Mouse (Mus musculus) intestine, postnatal 0 days (tissue): ENCODE measurements at regions not wholly inside any gene's neighbourhood (a gene's known extent, or its start where the extent isn't known, plus 50 kb on each side); places are given as distances from the start of the nearest gene placed in this dataset.

Experiments used
- ATAC-seq: fragments of 200-750 bp; cut with Nextera tagmentation; 2 replicates; pipeline ENCODE4 v1.8.0; 2017; ENCODE audit warnings: mild to moderate bottlenecking, moderate TSS enrichment, moderate library complexity
- H3K27ac ChIP-seq: fragments of 300-500 bp; sonication (generic); 2 replicates; pipeline ENCODE4 v1.5.1; 2014; ENCODE audit warnings: mild to moderate bottlenecking, low read depth, low read length, moderate library complexity
- H3K27me3 ChIP-seq: fragments of 300-500 bp; sonication (generic); replicated peaks from 2 replicates; pipeline ENCODE4 v1.6.1; 2014; ENCODE audit warnings: low read length, mixed read lengths; ENCODE audit not compliant: control insufficient read depth, insufficient read depth
- H3K36me3 ChIP-seq: fragments of 300-500 bp; sonication (generic); 2 replicates; pipeline ENCODE4 v1.6.1; 2014; ENCODE audit warnings: mild to moderate bottlenecking, moderate library complexity; ENCODE audit not compliant: control insufficient read depth, insufficient read depth
- H3K4me1 ChIP-seq: fragments of 300-500 bp; sonication (generic); replicated peaks from 2 replicates; pipeline ENCODE4 v1.6.1; 2014; ENCODE audit warnings: antibody characterized with exemption, low read length, mixed read lengths; ENCODE audit not compliant: control insufficient read depth, insufficient read depth
- H3K4me2 ChIP-seq: fragments of 300-500 bp; sonication (generic); replicated peaks from 2 replicates; pipeline ENCODE4 v1.6.1; 2014; ENCODE audit warnings: low read depth, mild to moderate bottlenecking, moderate library complexity
- H3K4me3 ChIP-seq: fragments of 300-500 bp; sonication (generic); 2 replicates; pipeline ENCODE4 v1.5.1; 2014; ENCODE audit warnings: low read depth, low read length
- H3K9ac ChIP-seq: fragments of 300-500 bp; sonication (generic); 2 replicates; pipeline ENCODE4 v1.6.1; 2014; ENCODE audit warnings: mild to moderate bottlenecking, low read depth, low read length
- H3K9me3 ChIP-seq: fragments of 300-500 bp; sonication (generic); 2 replicates; pipeline ENCODE4 v1.6.1; 2016; ENCODE audit warnings: mixed run types; ENCODE audit not compliant: control insufficient read depth
- CTCF ChIP-seq: sonication (generic); IDR thresholded peaks from 2 replicates; pipeline ENCODE4 v1.5.1; 2016; ENCODE audit warnings: low read depth, mild to moderate bottlenecking, control low read depth, antibody characterized with exemption, moderate library complexity
- WGBS: fragments of 180-500 bp; shearing (Covaris S2); extraction: QIAGEN DNeasy Blood & Tissue Kit; methylation state at CpG from one replicate; pipeline ENCODE4 v1.1.7; 2014; 5-methylcytosine and 5-hydroxymethylcytosine counted together

DNA sequence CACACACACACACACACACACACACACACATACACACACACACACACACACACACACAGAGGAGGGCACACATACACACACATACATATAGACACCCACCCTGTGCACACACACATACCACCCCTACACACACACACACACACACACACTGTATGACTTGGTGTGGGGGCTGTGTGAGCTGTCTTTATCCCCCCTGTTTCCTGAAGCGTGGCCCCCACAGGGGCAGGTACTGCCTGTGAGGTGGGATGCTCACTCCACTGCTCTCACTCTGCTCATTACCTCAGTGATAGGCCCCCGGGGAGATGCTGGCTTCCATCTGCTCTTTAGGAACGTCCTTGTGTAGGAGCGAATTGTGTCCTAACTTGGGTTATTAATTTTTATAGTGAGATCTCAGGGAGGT is 157.7 kb downstream of the Ifng start:
- Histone ChIP-seq H3K9ac (no peak overlapping the region), H3K4me3 (no peak overlapping the region), H3K36me3 (no peaks in the 10 kb centered on the region), H3K4me2 (no peak overlapping the region), H3K27ac (no peak overlapping the region), H3K4me1 (0 out of 2 replicates have a peak, but pooled peaks cover 2% of the 10 kb centered on the region), H3K9me3 (no peaks in the 10 kb centered on the region), H3K27me3 (no peaks in the 10 kb centered on the region)
- ATAC-seq: no peak
- no peak for TF ChIP-seq CTCF
- WGBS: 87% methylated on average over 4 of the region's 4 CpGs

DNA sequence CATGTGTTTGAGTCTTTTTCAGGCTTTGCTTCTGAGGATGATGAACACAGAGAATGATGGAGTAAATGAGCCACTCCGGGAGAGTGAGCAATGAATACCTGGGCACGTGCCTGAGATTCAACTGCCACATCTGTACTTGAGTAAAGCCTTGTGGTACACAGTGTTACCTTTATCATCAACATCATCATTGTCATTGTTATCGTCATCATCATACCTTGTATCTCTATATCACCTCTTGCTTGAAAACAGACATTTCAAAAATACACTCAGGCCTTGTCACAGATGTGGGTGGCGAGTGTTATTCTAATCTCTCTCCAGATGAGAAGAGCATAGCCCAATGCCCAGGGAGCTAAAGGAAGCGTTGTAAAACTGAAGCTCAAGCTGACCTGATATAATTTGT is 158.4 kb downstream of the Ifng start:
- Histone ChIP-seq H3K4me3 (no peak overlapping the region), H3K9me3 (no peaks in the 10 kb centered on the region), H3K36me3 (no peaks in the 10 kb centered on the region), H3K4me1 (0 out of 2 replicates have a peak, but pooled peaks cover 2% of the 10 kb centered on the region), H3K27ac (no peak overlapping the region), H3K9ac (no peak overlapping the region), H3K4me2 (no peak overlapping the region), H3K27me3 (no peaks in the 10 kb centered on the region)
- 88% methylated on average over 5 of the region's 5 CpGs for WGBS
- ATAC-seq: no peak
- no peak for TF ChIP-seq CTCF

DNA sequence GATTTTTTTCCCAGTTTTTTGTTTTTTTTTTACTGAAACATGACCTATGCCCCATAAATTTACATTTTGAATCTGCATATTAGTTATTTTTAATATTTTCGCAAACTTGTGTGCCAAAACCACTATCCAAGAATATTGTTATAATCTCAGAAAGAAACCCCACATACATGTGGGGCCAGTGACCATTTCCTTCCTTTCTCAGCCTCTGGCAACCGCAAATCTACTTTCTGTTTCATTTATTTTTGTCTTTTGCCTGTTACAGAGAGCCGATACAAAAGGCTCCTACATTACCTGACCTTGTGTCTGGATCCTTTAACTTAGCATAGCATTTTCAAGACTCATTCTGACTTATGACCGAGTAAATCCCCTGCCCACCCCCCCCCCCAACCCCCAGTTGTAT is 158.8 kb downstream of the Ifng start:
- Histone ChIP-seq H3K4me2 (no peak overlapping the region), H3K27ac (no peak overlapping the region), H3K9ac (no peak overlapping the region), H3K4me3 (no peak overlapping the region), H3K27me3 (no peaks in the 10 kb centered on the region), H3K9me3 (no peaks in the 10 kb centered on the region), H3K36me3 (no peaks in the 10 kb centered on the region), H3K4me1 (0 out of 2 replicates have a peak, but pooled peaks cover 2% of the 10 kb centered on the region)
- WGBS: 78% methylated on average over 4 of the region's 4 CpGs
- TF ChIP-seq CTCF: no peak
- no peak for ATAC-seq

DNA sequence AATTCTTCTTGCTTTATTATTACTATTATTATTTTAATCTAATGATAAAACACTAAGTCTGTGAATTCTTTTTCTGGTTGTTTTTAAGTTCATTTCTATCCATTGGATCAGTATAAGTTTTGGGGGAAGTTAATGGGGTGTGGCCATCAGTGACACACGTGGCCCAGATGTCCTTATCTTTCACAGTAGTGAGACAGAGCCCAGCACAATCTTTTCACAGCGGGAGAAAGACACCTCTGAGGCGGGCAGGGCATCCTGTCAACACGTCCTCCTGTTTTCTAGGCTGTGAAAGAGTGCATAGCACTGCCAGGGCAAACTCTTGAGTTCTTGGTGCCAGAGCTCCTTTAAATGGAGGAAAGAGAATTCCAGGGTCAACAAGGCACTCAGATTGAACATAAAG is 162.1 kb downstream of the Ifng start:
- no peaks in the 10 kb centered on the region for H3K4me1 ChIP-seq
- no peaks in the 10 kb centered on the region for H3K27me3 ChIP-seq
- no peak overlapping the region for H3K9ac ChIP-seq
- no peak overlapping the region for H3K27ac ChIP-seq
- no peaks in the 10 kb centered on the region for H3K9me3 ChIP-seq
- H3K4me3 ChIP-seq: no peak overlapping the region
- TF ChIP-seq CTCF: no peak
- ATAC-seq: no peak
- no peak overlapping the region for H3K4me2 ChIP-seq
- 59% methylated on average over 4 of the region's 4 CpGs for WGBS
- no peaks in the 10 kb centered on the region for H3K36me3 ChIP-seq

DNA sequence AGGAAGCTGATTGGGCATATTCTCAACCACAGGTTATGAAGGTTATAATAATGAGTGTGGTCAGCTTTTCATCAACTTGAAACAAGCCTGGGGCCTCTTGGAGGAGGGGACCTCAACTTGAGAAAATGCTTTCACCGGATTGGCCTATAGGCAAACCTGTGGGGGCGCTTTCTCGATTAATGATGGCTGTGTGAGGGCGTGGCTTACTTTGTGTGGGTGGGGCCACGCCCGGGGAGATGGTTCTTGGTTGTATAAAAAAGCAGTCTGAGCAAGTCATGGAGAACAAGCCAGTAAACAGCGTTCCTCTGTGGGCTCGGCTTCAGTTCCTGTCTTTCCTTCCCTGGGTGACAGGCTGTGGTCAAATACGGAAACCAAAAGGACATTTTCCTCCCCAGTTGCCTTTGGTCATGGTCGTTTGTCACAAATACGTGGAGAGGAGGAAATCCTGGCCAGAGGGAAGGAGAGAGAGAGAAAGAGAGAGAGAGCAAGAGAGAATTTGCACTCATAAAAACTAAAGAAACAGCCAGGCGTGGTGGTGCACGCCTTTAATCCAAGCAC is 163.1 kb downstream of the Ifng start:
- no peak overlapping the region for H3K4me3 ChIP-seq
- no peaks in the 10 kb centered on the region for H3K27me3 ChIP-seq
- ATAC-seq: no peak
- H3K36me3 ChIP-seq: no peaks in the 10 kb centered on the region
- no peaks in the 10 kb centered on the region for H3K4me1 ChIP-seq
- H3K4me2 ChIP-seq: no peak overlapping the region
- TF ChIP-seq CTCF: no peak
- no peak overlapping the region for H3K27ac ChIP-seq
- 83% methylated on average over 13 of the region's 13 CpGs for WGBS
- no peaks in the 10 kb centered on the region for H3K9me3 ChIP-seq
- H3K9ac ChIP-seq: no peak overlapping the region

DNA sequence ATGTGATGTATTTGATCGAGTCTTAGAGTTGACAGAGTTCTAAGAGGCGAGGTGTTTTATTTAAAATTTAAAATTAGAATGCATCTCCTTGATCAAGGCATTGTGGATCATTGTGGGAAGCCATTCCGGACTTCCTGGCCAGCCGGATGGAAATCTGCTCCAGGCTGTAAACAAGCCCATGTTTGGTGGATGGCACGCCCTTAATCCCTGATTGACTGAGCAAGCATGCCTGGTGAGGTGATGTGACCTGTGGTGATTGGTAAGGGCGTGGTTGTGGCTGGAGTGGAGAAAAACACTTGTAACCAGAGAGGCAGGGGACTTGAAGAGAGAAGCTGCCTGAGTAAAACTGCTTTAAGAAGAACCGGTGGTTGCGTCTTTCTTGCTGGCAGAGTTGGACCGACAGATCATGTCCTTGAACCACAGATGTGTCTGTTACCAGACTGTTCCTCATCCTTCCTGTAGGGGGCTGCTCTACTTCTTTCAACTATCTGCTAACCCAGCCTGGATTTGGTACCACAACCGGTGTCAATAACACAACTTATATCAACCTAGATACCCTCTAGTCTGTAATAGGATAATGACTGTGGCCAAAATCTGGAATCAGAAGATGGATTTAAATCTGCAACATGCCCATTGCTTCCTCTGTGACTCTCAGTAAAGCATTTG is 164.4 kb downstream of the Ifng start:
- H3K4me2 ChIP-seq: no peak overlapping the region
- no peak for ATAC-seq
- H3K4me3 ChIP-seq: no peak overlapping the region
- no peaks in the 10 kb centered on the region for H3K27me3 ChIP-seq
- H3K9ac ChIP-seq: no peak overlapping the region
- no peaks in the 10 kb centered on the region for H3K36me3 ChIP-seq
- H3K9me3 ChIP-seq: no peaks in the 10 kb centered on the region
- WGBS: 91% methylated on average over 10 of the region's 10 CpGs
- no peak overlapping the region for H3K27ac ChIP-seq
- H3K4me1 ChIP-seq: no peaks in the 10 kb centered on the region
- TF ChIP-seq CTCF: 0 out of 2 replicates have a peak, but pooled peaks have one; percentile 18
